Mouse (Mus musculus) stomach, postnatal 0 days (tissue): ENCODE measurements at regions not wholly inside any gene's neighbourhood (a gene's known extent, or its start where the extent isn't known, plus 50 kb on each side); places are given as distances from the start of the nearest gene placed in this dataset.

Source experiments
- ATAC-seq: fragments of 200-750 bp; cut with Nextera tagmentation; 2 replicates; pipeline ENCODE4 v1.8.0; 2017; ENCODE audit not compliant: low FRiP score, low TSS enrichment
- DNase-seq: peaks from one replicate; pipeline ENCODE4 v3.0.0-alpha.2; 2016; ENCODE audit warnings: low spot score
- H3K27ac ChIP-seq: fragments of 300-500 bp; sonication (generic); replicated peaks from 2 replicates; pipeline ENCODE4 v1.5.1; 2014; ENCODE audit warnings: mild to moderate bottlenecking, control low read depth
- H3K27me3 ChIP-seq: fragments of 300-500 bp; sonication (generic); 2 replicates; pipeline ENCODE4 v1.6.1; 2014; ENCODE audit warnings: low read length; ENCODE audit not compliant: control insufficient read depth, insufficient read depth
- H3K36me3 ChIP-seq: fragments of 300-500 bp; sonication (generic); 2 replicates; pipeline ENCODE4 v1.6.1; 2014; ENCODE audit warnings: low read length, mixed read lengths; ENCODE audit not compliant: control insufficient read depth, insufficient read depth
- H3K4me1 ChIP-seq: fragments of 300-500 bp; sonication (generic); replicated peaks from 2 replicates; pipeline ENCODE4 v1.6.1; 2014; ENCODE audit warnings: antibody characterized with exemption; ENCODE audit not compliant: control insufficient read depth, insufficient read depth
- H3K4me2 ChIP-seq: fragments of 300-500 bp; sonication (generic); replicated peaks from 2 replicates; pipeline ENCODE4 v1.6.1; 2014; ENCODE audit warnings: low read depth, mild to moderate bottlenecking, control low read depth, moderate library complexity
- H3K4me3 ChIP-seq: fragments of 300-500 bp; sonication (generic); 2 replicates; pipeline ENCODE4 v1.5.1; 2014; ENCODE audit warnings: low read depth, low read length, control low read depth
- H3K9ac ChIP-seq: fragments of 300-500 bp; sonication (generic); 2 replicates; pipeline ENCODE4 v1.6.1; 2014; ENCODE audit warnings: mild to moderate bottlenecking, low read length, control low read depth, mixed read lengths
- H3K9me3 ChIP-seq: fragments of 300-500 bp; sonication (generic); 2 replicates; pipeline ENCODE4 v1.6.1; 2016; ENCODE audit warnings: low read length; ENCODE audit not compliant: control insufficient read depth
- CTCF ChIP-seq: IDR thresholded peaks from 2 replicates; pipeline ENCODE4 v1.5.1; 2016; ENCODE audit warnings: antibody characterized with exemption, low read depth, mild to moderate bottlenecking, moderate library complexity
- EP300 ChIP-seq: optimal IDR thresholded peaks from 2 replicates; pipeline ENCODE3; 2016; ENCODE audit warnings: antibody characterized with exemption
- WGBS: fragments of 180-500 bp; shearing (Covaris S2); extraction: QIAGEN DNeasy Blood & Tissue Kit; methylation state at CpG from one replicate; pipeline ENCODE4 v1.1.7; 2014; 5-methylcytosine and 5-hydroxymethylcytosine counted together

DNA sequence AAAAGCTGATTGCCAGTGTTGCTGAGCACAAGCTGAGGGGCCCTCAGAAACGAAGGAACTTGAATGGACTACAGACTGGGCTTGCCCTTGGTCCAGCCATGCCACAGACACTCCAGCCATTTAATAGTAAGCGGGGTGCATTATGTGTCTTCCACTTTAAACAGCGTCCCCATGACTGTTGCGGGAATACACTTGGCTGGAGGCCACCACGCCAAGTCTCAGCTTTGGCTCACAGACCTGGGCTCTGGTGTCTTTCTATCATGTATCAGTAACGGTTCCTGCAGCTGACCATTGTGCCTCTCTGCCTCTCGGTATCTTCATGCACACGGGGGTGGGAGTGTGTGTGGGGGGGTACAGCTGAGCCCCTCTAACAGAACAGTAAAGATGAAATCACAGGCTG is 62.0 kb upstream of the Sdk2 start:
- DNase-seq, result no peak
- Histone ChIP-seq H3K4me2 (no peak overlapping the region), H3K9ac (no peak overlapping the region), H3K36me3 (no peaks in the 10 kb centered on the region), H3K4me3 (no peak overlapping the region), H3K4me1 (no peaks in the 10 kb centered on the region), H3K9me3 (no peaks in the 10 kb centered on the region), H3K27ac (no peak overlapping the region), H3K27me3 (no peaks in the 10 kb centered on the region)
- no peak for TF ChIP-seq EP300
- no peak for TF ChIP-seq CTCF
- no peak for ATAC-seq
- WGBS, result 81% methylated on average over 8 of the region's 8 CpGs

- Histone ChIP-seq H3K9ac (no peak overlapping the region), H3K36me3 (no peaks in the 10 kb centered on the region), H3K4me2 (no peak overlapping the region), H3K4me1 (no peaks in the 10 kb centered on the region), H3K27ac (no peak overlapping the region), H3K4me3 (no peak overlapping the region), H3K27me3 (no peaks in the 10 kb centered on the region), H3K9me3 (no peaks in the 10 kb centered on the region)
- ATAC-seq, result no peak
- TF ChIP-seq EP300, result no peak
- no peak for TF ChIP-seq CTCF
- 16% methylated on average over 8 of the region's 8 CpGs for WGBS
- no peak for DNase-seq
Observed at GRCm38 (mm10) chr11:114127426-114127825, 60.6 kb upstream of the Sdk2 start.

DNA sequence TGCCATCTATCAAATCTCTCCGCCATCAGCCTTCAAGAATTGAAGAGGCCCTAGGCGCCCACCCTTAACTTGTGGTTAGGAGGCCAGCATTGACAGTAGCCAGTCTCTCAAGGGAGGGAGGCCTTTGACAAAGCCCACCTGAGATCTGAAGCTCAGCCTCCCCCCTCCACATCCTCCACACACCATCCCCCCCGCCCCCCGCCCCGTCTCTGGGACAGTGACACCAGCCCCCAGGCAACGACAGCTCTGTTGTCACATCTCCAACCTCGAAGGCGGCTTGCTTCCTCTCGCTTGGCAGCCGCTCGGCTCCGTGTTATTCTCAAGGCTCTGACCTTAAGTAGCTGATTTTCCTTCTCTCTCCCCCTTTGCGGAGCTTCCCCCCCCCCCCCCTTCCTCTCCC is 55.3 kb upstream of the Sdk2 start:
- Histone ChIP-seq H3K4me3 (no peak overlapping the region), H3K9me3 (no peaks in the 10 kb centered on the region), H3K27ac (no peak overlapping the region), H3K36me3 (no peaks in the 10 kb centered on the region), H3K4me1 (no peaks in the 10 kb centered on the region), H3K9ac (no peak overlapping the region), H3K27me3 (no peaks in the 10 kb centered on the region), H3K4me2 (no peak overlapping the region)
- 37% methylated on average over 12 of the region's 13 CpGs for WGBS
- no peak for TF ChIP-seq CTCF
- TF ChIP-seq EP300, result no peak
- DNase-seq, result no peak
- no peak for ATAC-seq

- no peak for DNase-seq
Observed at GRCm38 (mm10) chr11:114119135-114119534, 52.3 kb upstream of the Sdk2 start.

More at GRCm38 (mm10) chr11:114119135-114119534, 52.3 kb upstream of the Sdk2 start:
- 75% methylated on average over 9 of the region's 9 CpGs for WGBS
- Histone ChIP-seq H3K27me3 (no peaks in the 10 kb centered on the region), H3K4me3 (no peak overlapping the region), H3K4me1 (no peaks in the 10 kb centered on the region), H3K9me3 (no peaks in the 10 kb centered on the region), H3K9ac (no peak overlapping the region), H3K4me2 (no peak overlapping the region), H3K27ac (no peak overlapping the region), H3K36me3 (no peaks in the 10 kb centered on the region)
- ATAC-seq, result no peak
- no peak for TF ChIP-seq CTCF
- no peak for TF ChIP-seq EP300
